Mouse (Mus musculus): Measurements from ENCODE around the gene Ubn1.

The Ubn1 gene

DNA sequence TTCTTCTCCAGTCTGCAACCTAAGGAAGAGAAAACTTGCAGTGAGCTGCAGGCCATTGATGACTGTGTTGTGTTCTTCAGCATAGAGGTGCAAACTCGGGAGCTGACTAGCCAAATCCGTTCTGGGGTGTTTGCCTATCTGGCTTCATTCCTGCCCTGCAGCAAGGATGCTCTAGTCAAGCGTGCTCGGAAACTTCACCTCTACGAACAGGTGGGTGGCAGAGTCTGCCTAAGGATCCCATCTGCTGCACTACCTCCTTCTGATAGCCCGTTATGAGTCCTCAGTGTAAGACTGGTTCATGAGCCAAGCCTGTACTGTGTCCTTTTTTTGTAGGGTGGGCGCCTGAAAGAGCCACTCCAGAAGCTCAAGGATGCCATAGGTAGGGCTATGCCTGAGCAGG is 22.1 kb downstream of the Ubn1 start:
- DNase-seq (ENCODE audit: low spot score in 2 of 2): no peak

DNA sequence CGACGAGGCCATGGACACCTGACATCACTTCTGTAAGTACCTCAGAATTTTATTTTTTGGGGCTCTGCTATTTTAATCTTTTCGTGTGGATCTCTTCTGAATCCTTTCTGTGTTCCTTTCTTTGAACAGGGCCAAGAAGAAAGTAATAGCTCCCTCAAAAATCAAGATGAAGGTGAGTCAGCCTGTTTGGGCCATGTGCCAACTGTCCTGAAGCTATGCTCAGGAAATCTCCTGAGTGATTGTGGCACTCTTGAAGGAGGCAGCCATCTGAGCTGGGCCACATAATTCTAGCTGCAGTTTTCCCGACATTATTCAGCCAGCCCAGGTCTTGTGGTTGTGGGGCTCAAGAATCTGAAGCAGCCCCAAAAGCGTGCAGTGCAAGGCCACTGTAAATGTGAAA is 24.5 kb downstream of the Ubn1 start:
- no peak for DNase-seq (ENCODE audit: low spot score in 2 of 2)

DNA sequence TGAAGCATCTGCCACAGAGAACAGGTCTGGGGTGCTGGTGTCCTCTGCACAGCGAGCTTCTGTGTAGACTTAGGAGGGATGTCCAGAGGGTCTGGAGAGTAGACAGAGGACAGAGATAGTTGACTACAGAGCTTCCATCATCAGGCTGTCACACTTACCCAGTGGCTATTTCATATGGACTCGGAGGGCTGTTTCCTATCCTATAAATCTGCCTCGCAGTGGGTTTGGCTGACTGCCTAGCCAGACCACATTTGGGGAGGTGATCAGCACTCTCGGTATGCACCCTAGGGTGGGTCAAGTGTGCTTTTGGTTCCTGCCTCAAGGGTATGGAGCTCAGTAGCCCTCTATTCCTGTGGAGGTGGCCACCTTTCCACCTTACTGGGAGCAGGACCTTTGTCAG is 35.3 kb downstream of the Ubn1 start:
- DNase-seq (ENCODE audit: low spot score in 2 of 2): no peak

DNA sequence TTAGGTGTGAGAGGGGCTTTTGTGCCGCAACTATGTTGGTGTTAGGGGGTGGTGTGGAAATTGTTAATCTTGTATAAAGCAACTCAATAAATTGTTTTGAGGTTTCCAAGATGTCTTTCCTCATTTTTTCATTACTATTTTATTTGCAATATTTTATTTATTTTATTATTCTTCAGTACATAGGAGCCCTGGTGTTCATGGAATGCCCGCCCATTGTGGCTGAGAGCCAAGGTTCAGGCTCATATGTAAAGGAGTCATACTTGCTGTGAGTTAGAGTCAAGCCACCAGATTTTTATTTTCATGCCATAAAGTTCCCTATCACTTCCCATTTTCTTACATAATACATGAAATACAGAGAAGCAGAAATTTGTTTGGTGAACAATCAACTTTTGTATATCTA is 36.3 kb downstream of the Ubn1 start:
- no peak for DNase-seq (ENCODE audit: low spot score in 2 of 2)

DNA sequence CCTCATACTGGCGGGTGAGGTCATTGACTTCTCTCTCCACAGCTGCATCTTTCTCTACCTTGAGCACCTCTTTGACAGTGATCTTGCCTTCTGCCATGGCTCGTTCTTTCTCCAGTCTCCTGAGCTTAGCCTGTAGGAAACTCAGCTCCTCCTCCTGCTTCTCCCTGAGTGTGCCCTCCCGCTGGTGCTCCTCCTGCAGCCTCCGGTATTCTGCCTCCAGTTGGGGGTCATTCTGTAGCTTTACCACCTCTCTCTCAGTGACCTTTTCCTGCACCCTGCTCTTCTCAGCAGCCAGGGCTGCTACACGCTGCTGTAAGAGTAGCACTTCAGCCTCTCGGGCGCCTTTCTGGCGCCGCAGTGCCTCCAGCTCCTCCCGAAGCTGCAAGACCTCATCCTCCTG is 39.2 kb downstream of the Ubn1 start:
- no peak for DNase-seq (ENCODE audit: low spot score in 2 of 2)

DNA sequence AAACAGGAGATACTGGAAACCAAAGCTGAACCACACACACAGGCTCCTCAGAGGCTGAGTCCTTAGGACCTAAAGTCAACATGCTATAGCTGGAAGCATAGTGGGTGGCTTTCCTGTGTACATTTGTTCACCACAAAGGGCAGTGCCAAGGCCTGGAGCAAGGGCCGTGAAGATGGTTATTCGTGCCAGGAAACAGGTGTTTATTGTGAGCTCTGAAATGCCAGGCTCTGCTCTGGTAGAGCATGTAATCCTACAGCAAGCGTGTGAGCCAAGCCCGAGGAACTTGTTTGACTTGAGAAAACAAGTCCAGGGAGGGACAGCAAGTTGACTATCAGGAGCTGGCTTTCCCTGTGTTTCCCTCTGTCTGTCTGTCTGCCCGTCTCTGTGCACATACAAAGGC is 43.4 kb downstream of the Ubn1 start:
- no peak for DNase-seq (ENCODE audit: low spot score in 2 of 2)

DNA sequence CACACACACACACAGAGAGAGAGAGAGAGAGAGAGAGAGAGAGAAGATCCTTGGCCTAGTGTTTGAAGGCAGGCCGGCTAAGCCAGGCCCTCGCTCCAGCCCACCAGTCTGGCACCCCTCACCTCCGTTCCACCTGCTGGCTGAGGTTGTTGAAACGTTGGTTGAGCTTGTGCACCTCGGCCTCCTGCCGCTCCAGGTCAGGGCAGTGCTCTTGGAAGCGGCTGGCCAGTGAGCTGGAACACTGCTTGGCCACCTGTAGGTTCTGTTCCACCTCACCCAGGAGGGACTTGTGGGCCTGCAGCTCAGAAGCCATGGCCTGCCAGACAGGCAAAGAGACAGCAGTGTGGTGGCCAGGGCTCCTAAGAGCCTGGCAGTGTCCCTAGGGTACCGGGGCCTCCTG is 46.6 kb downstream of the Ubn1 start:
- no peak for DNase-seq (ENCODE audit: low spot score in 2 of 2)

DNA sequence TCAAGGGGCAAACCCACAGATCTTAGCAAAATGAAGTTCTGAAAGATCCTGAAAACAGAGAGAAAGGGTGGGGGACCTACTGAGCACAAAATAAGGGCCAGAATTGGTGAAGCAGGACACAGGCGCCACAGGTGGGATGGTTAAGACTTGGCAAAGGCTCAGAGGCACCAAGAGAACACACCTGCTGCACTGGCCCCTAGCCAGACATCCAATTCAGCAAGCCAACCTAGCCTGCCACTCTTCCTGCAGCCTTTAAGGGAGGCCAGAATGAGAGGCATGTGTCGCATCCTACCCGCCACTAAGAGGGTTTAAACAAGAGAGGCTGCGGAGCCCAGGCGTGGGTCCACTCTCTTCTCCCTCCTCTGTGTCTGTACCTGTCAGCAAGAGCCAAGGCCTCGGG is 51.1 kb downstream of the Ubn1 start:
- DNase-seq (ENCODE audit: low spot score in 2 of 2): no peak

DNA sequence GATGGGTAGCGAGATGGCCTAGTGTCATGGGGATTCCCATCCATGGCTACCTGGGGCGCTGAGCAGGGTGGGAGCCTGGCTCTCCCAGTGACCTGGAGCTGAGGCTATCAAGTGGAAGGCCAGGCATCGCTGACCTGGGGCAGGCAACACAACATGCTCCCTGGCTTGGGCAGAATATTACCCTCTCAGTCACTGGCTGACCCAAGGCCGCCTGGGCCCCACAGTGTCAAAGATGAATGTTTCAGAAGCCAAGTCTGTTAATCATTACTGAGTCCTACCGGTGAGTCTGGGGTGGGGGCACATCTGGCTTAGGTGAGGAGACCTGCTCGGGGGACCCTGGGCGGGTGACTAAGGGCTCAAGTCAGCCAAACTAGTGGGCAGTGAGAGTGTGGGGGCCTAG is 60.0 kb downstream of the Ubn1 start:
- DNase-seq (ENCODE audit: low spot score in 2 of 2): no peak

DNA sequence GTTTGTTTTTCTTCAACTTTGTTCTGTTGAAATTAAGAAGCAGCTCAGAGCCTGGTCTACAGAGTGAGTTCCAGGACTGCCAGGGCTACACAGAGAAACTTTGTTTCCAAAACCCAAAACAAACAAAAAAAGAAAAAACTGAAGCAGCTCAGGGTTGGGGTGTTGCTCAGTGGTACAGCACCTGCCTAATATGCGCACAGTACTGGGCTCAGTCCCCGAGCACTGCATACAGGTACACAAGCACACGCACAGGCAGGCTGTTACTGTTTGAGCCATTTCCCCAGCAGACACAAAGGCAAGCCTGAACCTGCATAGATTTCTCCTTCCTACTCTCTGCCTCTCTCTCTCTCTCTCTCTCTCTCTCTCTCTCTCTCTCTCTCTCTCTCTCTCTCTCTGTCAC is 61.2 kb downstream of the Ubn1 start:
- DNase-seq (ENCODE audit: low spot score in 2 of 2): no peak

DNA sequence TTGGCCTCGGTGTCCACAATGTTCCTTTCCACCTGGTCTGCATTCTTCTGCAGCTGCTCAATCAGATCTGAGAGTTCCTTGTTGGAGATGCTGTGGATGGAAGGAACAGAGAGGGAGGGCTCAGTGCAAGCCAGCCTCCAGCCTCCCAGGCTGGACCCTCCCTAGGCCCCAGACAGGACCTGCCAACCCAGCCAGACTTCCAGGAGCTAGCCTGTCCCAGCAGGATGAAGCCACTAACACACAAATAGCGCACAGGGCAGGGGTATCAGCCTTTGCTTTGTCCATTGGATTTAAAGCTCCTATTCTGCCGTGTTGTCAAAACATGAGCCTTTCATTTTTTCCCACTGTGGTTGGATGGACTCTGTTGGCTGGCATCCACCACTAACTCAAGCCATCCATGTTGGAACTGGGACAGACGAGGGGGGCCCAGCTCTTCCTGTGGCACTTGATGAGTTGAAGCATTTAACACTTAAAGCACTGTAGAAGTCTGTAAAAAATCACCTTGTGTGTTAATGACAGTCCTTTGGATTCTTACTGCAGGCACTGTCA is 63.2 kb downstream of the Ubn1 start:
- no peak for DNase-seq (ENCODE audit: low spot score in 2 of 2)

DNA sequence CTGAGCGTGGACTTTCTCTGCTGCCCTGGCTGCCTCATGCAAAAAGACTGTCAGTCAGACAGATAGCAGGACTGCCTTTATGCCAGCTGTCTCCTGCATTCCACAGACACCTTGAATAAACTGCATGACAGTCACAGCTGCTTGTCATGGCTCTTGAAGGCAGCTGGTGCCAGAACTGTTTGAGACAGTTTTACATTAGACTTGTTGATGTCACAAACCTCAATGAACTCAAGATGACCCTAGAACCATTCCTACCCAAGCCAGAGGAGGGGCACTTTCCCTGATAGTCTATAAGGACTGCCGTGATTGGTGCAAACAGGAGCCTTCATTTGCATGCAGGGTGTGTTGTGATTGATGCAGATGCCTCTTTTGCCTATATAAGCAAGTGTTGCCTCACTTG is 63.7 kb downstream of the Ubn1 start:
- DNase-seq (ENCODE audit: low spot score in 2 of 2): no peak

DNA sequence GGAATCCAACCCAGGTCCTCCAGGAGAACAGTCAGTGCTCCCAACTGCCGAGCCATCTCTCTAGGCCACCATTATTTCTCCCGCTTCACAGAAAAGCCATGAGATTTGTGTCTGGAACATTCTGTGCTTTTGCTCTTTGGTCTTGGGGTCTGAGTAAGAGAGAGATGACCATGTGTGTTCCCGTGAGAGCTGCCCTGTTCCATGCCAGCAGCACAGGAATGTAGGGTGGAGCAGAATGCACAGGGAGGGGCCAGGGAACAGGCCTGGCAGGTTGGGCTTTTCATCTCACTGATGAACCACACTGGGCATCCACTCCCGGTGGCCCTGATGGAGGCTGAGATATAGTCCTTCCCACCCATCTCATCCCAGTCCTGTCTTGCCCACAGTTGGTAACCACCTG is 69.5 kb downstream of the Ubn1 start:
- no peak for DNase-seq (ENCODE audit: low spot score in 2 of 2)

DNA sequence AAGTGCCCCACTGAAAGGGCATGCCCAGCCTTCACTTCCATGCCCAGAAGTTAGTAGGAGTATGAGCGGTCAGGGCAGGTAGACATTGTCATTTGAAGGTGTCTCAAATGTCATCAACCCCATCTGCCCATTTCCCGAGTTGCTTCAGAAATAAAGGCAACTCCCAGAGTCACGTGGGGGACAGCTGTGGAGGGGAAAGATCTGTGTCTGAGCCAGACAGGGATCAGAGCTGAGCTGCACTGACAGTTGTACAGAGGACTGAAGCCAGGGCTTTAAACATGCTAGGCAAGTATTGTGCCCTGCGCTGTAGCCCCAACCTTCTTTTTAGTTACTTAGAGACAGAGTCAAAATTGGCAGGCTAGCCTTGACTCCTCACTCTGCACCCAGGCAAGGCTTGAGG is 70.0 kb downstream of the Ubn1 start:
- no peak for DNase-seq (ENCODE audit: low spot score in 2 of 2)

DNA sequence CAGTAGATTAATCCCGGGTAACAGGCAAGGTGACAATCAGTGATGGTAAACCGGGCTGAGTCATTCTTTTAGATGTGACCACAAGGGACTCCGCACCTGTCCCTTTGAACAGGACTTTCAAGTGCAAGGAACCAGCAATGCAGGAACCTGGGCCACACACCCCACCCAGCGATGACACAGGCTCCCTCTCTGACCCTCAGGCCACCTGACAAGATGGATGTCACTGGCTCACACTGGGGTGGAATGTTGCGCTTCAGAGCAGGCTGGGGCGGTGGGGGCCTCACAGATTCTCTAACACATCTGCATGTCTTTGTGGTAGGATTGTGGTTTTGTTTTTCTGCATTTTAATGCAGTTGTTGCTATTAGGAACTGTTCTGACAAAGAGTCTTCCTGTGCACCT is 73.6 kb downstream of the Ubn1 start:
- no peak for DNase-seq (ENCODE audit: low spot score in 2 of 2)

DNA sequence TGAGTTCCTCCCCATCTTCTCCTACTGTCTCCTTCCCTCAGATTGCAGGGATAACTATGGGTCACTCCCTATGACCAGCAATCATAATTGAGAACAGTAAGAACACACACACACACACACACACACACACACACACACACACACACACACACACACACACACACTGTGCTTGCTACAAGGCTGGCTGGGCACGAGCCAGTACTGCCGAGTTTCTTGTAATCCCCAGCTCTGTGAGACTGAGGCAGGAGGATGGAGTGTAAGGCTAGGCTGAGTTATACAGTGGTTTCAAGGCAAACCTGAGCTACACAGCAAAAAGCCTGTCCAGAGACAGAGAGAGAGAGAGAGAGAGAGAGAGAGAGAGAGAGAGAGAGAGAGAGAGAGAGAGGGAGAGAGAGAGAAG is 80.3 kb downstream of the Ubn1 start:
- no peak for DNase-seq (ENCODE audit: low spot score in 2 of 2)

DNA sequence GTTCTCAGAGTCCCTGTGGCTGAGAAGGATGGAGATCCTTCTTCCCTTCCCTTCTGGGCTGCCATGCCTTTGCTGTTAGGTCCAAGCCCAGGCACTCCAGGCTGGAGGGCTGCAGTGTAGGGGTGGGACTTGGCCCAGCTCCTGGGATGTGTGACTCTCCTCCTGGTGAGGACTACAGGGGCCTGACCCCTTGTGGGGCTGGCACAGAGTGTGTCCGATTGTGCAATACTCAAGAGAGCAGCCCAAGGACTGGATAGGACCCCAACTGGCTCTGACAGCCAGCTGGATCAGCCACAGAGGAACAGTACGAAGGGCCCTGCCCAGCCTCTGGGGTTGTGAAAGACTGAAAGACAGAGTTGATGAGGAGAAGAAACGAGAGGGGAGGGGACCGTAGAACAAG is 80.9 kb downstream of the Ubn1 start:
- DNase-seq (ENCODE audit: low spot score in 2 of 2): no peak

DNA sequence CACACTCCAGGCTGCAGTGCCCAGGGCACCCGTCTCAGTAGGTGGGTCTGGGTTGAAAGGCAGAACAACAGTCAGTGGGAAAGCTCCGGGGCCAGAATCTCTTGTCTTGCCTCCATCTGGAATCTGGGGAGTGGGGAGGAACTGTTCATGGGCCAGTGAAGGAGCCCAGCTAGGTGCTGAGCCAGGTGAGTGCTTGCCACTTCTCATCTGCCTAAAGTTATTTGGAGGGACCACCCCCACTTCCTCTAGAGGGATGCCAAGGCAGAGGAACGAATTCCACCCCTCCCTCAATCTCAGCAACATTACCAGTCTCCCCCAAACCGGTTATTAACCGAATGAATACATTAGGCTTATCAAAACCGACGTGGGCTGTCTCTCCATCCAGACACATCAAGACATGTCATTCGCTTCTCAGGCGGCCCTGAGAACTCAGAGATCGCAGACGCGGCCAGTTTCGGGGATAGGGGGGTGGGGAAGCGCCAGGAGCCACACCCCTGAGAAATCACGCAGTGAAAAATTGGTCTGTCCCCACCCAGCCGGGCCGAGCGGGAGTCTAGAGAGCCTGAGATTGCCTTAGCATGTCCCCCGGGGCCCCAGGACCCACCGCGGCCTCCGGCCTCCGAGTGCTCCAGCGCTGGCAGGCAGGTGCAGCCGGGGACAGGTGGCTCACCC is 81.5 kb downstream of the Ubn1 start:
- no peak for DNase-seq (ENCODE audit: low spot score in 2 of 2)

DNA sequence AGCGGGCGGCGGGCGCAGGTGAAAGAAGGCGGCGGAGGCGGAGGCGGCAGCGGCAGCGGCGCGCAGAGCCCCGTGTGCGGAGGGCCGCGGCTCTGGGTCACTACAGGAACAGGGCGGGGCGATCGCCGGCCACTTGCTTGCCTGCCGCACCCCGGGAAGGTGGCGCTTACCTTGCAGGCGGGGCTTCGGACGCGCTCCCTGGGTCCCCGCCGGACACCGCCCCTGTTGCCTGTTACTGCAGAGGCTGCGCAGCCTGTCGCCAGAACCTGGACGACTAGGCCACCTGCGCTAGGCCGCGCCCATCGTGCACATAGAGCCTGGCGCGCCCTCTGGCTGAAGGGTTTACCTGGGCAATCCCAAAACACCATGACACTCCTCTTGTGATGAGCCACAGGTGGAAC is 82.5 kb downstream of the Ubn1 start, which contains the start of gene Ppl:
Gene Ppl, minus strand, starts transcription at position 21 of the 401 bp plus-strand sequence.
- no peak for DNase-seq (ENCODE audit: low spot score in 2 of 2)

DNA sequence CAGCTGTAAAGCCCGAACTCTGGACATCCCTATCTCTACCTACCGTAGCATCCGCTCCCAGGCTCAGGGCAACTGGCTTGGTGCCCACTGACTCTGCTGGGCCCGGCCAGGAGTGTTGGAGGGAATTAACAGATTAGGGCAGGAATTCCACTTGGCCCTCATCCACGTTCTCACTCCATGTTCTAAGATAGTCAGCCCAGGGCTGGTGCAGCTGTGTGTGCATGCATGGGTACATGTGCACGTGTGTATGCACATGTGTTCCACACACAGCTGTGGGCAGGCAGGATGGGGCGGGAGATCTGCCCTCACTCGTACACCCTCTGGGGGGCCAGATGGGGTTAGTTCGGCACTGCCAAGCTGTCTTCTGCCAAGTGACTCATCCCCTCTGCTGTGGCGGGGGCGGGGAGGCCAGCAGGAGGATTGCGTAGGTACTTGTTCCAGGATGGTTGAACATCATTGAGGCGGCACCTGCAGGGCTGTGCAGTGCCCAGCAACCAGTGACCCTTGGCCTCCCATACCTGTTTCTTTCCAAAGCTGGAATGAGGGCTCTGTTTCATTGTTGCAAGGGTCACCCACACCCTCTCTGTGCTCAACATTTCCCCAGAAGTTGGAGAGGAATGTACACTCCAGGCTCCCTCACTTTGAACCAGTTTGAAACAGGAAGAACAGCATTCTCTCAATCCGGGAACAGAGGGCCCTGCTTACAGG is 84.9 kb downstream of the Ubn1 start:
- DNase-seq (ENCODE audit: low spot score in 2 of 2): no peak

DNA sequence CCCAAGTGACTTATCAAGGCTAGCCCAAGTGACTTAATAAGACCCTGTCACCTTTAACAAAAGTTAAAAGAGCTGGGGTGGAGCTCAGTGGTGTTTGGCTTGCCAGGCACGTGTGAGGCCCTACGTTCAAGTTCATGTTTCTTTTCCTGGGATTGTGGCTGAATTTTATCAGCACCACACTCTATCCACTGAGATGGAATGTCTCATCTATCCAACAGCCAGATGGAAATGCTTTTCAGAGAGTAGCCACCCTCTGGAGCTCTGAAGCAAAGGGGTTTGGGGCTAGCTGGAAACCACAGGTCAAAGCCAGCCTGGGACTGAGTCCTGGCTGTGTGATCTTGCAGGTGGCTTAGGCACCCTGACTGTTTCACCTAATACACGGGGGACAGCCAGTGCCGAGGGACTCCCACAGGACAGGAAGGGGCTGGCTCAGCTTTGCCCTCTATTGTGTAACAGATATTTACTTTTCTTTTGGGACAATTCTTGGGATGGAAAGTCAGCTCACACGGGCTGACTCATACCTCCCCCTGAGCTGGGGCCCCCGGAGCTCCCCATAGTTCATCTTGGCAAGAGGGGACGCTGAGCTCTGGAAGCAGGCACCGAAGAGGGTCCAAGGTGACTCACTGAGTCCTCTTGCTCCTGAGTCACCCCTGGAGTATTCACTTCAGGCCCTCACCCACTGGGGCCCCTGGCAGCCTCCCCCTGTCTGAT is 85.8 kb downstream of the Ubn1 start:
- DNase-seq (ENCODE audit: low spot score in 2 of 2): no peak
